Mouse (Mus musculus) heart, embryonic 16.5 days (tissue): ENCODE data around the gene Arhgap10. TPM values are rescaled to one million over a fixed set of nuclear protein-coding genes. Genes with fewer than 3 reads are reported as not detected.

ENCODE experiments used
- ATAC-seq: fragments of 200-750 bp; cut with Nextera tagmentation; replicated peaks from 2 replicates; pipeline ENCODE4 v1.8.0; 2017; ENCODE audit warnings: moderate number of reproducible peaks; ENCODE audit not compliant: insufficient read depth, low FRiP score; ENCODE audit errors: extremely low read depth
- H3K27ac ChIP-seq: fragments of 300-500 bp; sonication (generic); 2 replicates; pipeline ENCODE4 v1.5.1; 2014; ENCODE audit warnings: mild to moderate bottlenecking, low read length, control low read depth, moderate library complexity
- H3K27me3 ChIP-seq: fragments of 300-500 bp; sonication (generic); 2 replicates; pipeline ENCODE4 v1.6.1; 2014; ENCODE audit warnings: low read length, mixed read lengths; ENCODE audit not compliant: control insufficient read depth, insufficient read depth
- H3K36me3 ChIP-seq: fragments of 300-500 bp; sonication (generic); 2 replicates; pipeline ENCODE4 v1.6.1; 2014; ENCODE audit not compliant: control insufficient read depth, insufficient read depth
- H3K4me1 ChIP-seq: fragments of 300-500 bp; sonication (generic); 2 replicates; pipeline ENCODE4 v1.6.1; 2014; ENCODE audit warnings: low read length, mixed read lengths; ENCODE audit not compliant: control insufficient read depth, insufficient read depth
- H3K4me2 ChIP-seq: fragments of 300-500 bp; sonication (generic); 2 replicates; pipeline ENCODE4 v1.6.1; 2014; ENCODE audit warnings: low read depth, mild to moderate bottlenecking, control low read depth, low read length
- H3K4me3 ChIP-seq: fragments of 300-500 bp; sonication (generic); 2 replicates; pipeline ENCODE4 v1.5.1; 2014; ENCODE audit warnings: mild to moderate bottlenecking, control low read depth, low read length
- H3K9ac ChIP-seq: fragments of 300-500 bp; sonication (generic); 2 replicates; pipeline ENCODE4 v1.6.1; 2014; ENCODE audit warnings: low read length, control low read depth
- H3K9me3 ChIP-seq: fragments of 300-500 bp; sonication (generic); replicated peaks from 2 replicates; pipeline ENCODE4 v1.6.1; 2016; ENCODE audit warnings: low read length; ENCODE audit not compliant: control insufficient read depth
- WGBS: fragments of 180-500 bp; shearing (Covaris S2); extraction: QIAGEN DNeasy Blood & Tissue Kit; methylation state at CpG from one replicate; pipeline ENCODE4 v1.1.7; 2014; 5-methylcytosine and 5-hydroxymethylcytosine counted together
- polyA plus RNA-seq: library from polyadenylated mRNA; unstranded; fragments of >200 nt; fragmentation: Nextera tagmentation; extraction: Ambion mirVana; gene quantifications from 2 replicates; pipeline ENCODE4 v1.2.1, GENCODE M21; 2015

Gene Arhgap10
- polyA plus RNA-seq, 1 experiment from 2014 or later = 33.9 TPM

GRCm38 (mm10) chr8:77436013-77436990 is 81.5 kb downstream of the Arhgap10 start:
- H3K4me1 ChIP-seq = peaks cover 49% of the 10 kb centered on the region
- H3K9me3 ChIP-seq = no peaks in the 10 kb centered on the region
- no peak overlapping the region for H3K4me2 ChIP-seq
- H3K36me3 ChIP-seq = no peaks in the 10 kb centered on the region
- no peaks in the 10 kb centered on the region for H3K27me3 ChIP-seq
- ATAC-seq = no peak
- no peak overlapping the region for H3K9ac ChIP-seq
- H3K4me3 ChIP-seq = no peak overlapping the region
- no peak overlapping the region; the same call in 1 of the 2 replicates for H3K27ac ChIP-seq
- WGBS = 50% methylated on average over 15 of the region's 15 CpGs

- Histone ChIP-seq H3K9ac (no peak overlapping the region), H3K36me3 (peaks cover 4% of the 10 kb centered on the region; the same call in 1 of the 2 replicates), H3K9me3 (no peaks in the 10 kb centered on the region), H3K4me2 (no peak overlapping the region), H3K27me3 (no peaks in the 10 kb centered on the region), H3K4me3 (no peak overlapping the region), H3K27ac (peak overlapping the region; percentile 21; the same call in 1 of the 2 replicates), H3K4me1 (peaks cover 48% of the 10 kb centered on the region)
- 57% methylated on average over 4 of the region's 4 CpGs for WGBS
- no peak for ATAC-seq
Measured at GRCm38 (mm10) chr8:77433221-77433620, 84.5 kb downstream of the Arhgap10 start.

DNA sequence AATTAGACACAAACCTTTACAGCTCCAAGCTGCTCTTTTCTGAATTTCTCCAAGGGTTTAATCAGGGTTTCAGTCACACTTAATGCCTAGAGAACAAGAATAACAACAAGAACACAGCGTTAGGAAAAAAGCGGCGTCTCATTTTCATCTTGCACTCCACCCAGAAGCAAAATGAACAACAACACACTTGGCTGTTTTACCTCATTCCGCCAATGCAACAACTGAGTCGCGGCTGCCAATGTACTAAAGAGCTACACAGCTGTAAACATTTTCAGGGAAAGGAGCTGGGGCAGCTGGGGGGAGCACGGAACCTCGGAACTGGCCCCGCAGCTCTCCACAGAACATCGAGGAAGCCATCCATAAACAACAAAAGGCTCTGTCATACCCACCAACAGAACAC is 85.0 kb downstream of the Arhgap10 start:
- peak overlapping the region; percentile 21; the same call in 1 of the 2 replicates for H3K27ac ChIP-seq
- ATAC-seq = no peak
- H3K4me1 ChIP-seq = peaks cover 43% of the 10 kb centered on the region
- no peaks in the 10 kb centered on the region for H3K9me3 ChIP-seq
- peaks cover 4% of the 10 kb centered on the region; the same call in 1 of the 2 replicates for H3K36me3 ChIP-seq
- WGBS = 76% methylated on average over 10 of the region's 10 CpGs
- H3K27me3 ChIP-seq = no peaks in the 10 kb centered on the region
- H3K4me2 ChIP-seq = no peak overlapping the region
- H3K9ac ChIP-seq = no peak overlapping the region
- no peak overlapping the region for H3K4me3 ChIP-seq

- Histone ChIP-seq H3K9me3 (no peaks in the 10 kb centered on the region), H3K4me1 (peaks cover 24% of the 10 kb centered on the region), H3K27ac (no peak overlapping the region), H3K27me3 (no peaks in the 10 kb centered on the region), H3K36me3 (peaks cover 12% of the 10 kb centered on the region), H3K4me2 (no peak overlapping the region), H3K4me3 (no peak overlapping the region), H3K9ac (no peak overlapping the region)
- no peak for ATAC-seq
- 83% methylated on average over 4 of the region's 4 CpGs for WGBS
Measured at GRCm38 (mm10) chr8:77428420-77428819, 89.3 kb downstream of the Arhgap10 start.

DNA sequence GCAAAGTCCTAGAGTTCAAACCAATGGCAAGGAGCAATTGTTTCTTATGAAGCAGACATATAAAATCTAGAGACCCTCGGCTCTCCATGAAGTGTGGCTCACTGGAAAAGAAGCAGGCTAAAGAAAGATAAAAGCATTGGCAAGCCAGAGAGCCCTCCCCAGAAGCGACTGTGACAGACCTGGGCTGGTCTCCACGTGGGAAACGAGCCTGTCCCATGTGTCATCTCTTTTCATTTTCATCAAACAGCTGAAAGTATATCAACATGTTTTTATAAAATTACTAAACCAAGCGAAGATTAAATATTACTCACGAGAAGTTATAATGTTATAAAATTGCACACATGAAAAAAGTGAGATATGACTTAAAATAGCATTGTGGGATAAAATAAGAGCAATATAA is 89.7 kb downstream of the Arhgap10 start:
- no peak for ATAC-seq
- Histone ChIP-seq H3K4me3 (no peak overlapping the region), H3K9me3 (no peaks in the 10 kb centered on the region), H3K4me2 (no peak overlapping the region), H3K27me3 (no peaks in the 10 kb centered on the region), H3K9ac (no peak overlapping the region), H3K36me3 (peaks cover 12% of the 10 kb centered on the region), H3K4me1 (peaks cover 20% of the 10 kb centered on the region), H3K27ac (no peak overlapping the region)
- 61% methylated on average over 6 of the region's 6 CpGs for WGBS

DNA sequence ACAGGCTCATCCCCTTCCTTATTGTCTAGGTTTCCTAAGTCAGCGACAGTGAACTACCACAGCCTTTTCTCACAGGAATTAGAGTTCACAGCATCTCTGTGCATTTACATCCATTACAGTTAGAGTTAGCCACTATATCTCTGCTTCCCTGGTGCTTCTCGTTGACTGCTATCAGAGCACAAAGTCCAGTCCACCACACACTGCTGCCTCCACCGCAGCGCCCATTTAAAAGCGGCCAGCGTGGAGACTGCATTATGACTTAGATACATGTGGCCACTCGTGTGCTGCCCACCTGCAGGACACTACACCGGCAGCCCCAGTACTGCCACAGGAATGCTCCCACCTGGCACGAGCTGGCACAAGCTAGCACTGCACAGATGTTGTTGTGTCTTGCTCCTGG is 90.3 kb downstream of the Arhgap10 start:
- ATAC-seq = no peak
- no peak overlapping the region for H3K4me3 ChIP-seq
- no peaks in the 10 kb centered on the region for H3K9me3 ChIP-seq
- no peak overlapping the region for H3K4me2 ChIP-seq
- no peak overlapping the region for H3K9ac ChIP-seq
- 77% methylated on average over 9 of the region's 9 CpGs for WGBS
- no peak overlapping the region for H3K27ac ChIP-seq
- peaks cover 15% of the 10 kb centered on the region for H3K4me1 ChIP-seq
- no peaks in the 10 kb centered on the region for H3K27me3 ChIP-seq
- peaks cover 12% of the 10 kb centered on the region for H3K36me3 ChIP-seq

GRCm38 (mm10) chr8:77423850-77424249 is 93.9 kb downstream of the Arhgap10 start:
- no peak overlapping the region for H3K27ac ChIP-seq
- no peak overlapping the region for H3K9ac ChIP-seq
- ATAC-seq = 0 out of 2 replicates have a peak, but pooled peaks have one; percentile 38
- H3K4me1 ChIP-seq = no peaks in the 10 kb centered on the region; the same call in 1 of the 2 replicates
- H3K4me3 ChIP-seq = no peak overlapping the region
- peaks cover 11% of the 10 kb centered on the region for H3K36me3 ChIP-seq
- H3K4me2 ChIP-seq = no peak overlapping the region
- no peaks in the 10 kb centered on the region for H3K9me3 ChIP-seq
- H3K27me3 ChIP-seq = no peaks in the 10 kb centered on the region
- 77% methylated on average over 5 of the region's 6 CpGs for WGBS

DNA sequence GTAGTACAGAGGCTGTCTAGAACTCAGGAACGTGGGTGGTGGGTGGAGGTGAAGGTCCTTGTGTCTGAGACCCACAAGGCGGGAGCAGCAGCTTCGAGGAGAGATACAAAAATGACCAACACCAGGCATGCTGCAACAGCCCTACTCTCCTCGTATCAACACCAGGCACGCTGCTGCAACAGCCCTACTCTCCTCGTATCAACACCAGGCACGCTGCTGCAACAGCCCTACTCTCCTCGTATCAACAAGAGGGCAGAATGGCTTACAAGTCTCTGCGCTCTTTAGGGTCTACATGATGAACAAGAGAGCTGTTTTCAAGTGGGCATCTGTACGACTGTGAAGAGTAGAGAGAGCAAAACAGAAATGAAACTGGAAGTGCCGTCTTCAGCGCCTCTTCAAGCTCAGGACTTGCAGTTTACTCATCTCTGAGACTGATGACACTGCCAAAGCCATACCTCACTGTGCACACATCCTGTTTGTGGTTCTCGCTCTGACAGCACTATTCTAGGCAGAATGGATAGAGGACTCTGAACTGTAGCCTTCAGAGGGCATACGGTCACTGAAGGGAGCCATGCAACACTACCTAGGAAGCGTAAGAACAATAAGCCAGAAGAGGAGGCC is 95.0 kb downstream of the Arhgap10 start:
- ATAC-seq = 0 out of 2 replicates have a peak, but pooled peaks have one; percentile 25
- WGBS = 62% methylated on average over 15 of the region's 15 CpGs
- Histone ChIP-seq H3K4me1 (no peaks in the 10 kb centered on the region; the same call in 1 of the 2 replicates), H3K27ac (peak overlapping the region; percentile 24; the same call in 1 of the 2 replicates), H3K27me3 (no peaks in the 10 kb centered on the region), H3K4me2 (peak overlapping the region; percentile 19; the same call in 1 of the 2 replicates), H3K36me3 (peaks cover 11% of the 10 kb centered on the region), H3K4me3 (peak overlapping the region; percentile 19), H3K9me3 (no peaks in the 10 kb centered on the region), H3K9ac (no peak overlapping the region)

DNA sequence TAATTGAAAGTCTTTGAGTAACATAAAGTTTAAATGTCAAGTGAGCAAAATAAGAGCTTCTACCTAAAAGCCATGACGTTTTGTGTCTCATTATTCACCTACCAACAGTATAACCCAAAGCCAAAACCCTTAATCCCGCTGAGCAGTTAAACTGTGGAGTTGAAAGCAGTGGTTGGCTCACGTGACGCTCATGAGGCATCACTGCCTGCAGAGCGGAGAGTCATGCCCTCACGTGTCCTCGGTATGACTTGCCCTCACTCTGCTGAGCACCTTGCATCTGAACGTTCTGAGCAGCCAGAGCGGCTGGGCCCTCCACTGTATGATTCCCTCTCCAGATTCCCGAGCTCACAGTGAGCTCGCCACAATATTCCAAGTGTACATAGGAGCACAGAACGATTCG is 96.2 kb downstream of the Arhgap10 start:
- WGBS = 87% methylated on average over 13 of the region's 13 CpGs
- ATAC-seq = no peak
- H3K27ac ChIP-seq = no peak overlapping the region
- no peak overlapping the region for H3K4me3 ChIP-seq
- no peak overlapping the region for H3K4me2 ChIP-seq
- peaks cover 11% of the 10 kb centered on the region for H3K36me3 ChIP-seq
- H3K9me3 ChIP-seq = no peaks in the 10 kb centered on the region
- H3K27me3 ChIP-seq = no peaks in the 10 kb centered on the region
- no peaks in the 10 kb centered on the region for H3K4me1 ChIP-seq
- H3K9ac ChIP-seq = no peak overlapping the region
